Mouse (Mus musculus): ENCODE data around the gene Galntl6. TPM values are rescaled to one million over a fixed set of nuclear protein-coding genes. Genes with fewer than 3 reads are reported as not detected.

Gene Galntl6
- polyA plus RNA-seq, 1 experiment from 2014 or later: 0.21 TPM

- no peak overlapping the region for H3K4me3 ChIP-seq
- no peak overlapping the region for H3K9ac ChIP-seq
- no peaks in the 10 kb centered on the region for H3K4me1 ChIP-seq
- no peaks in the 10 kb centered on the region for H3K9me3 ChIP-seq
- H3K27ac ChIP-seq: no peak overlapping the region
- WGBS: 61% methylated on average over 8 of the region's 8 CpGs
- no peak for ATAC-seq (ENCODE audit: borderline replicate concordance, extremely low read depth, low FRiP score, low TSS enrichment)
- no peak overlapping the region for H3K4me2 ChIP-seq
- H3K27me3 ChIP-seq: no peaks in the 10 kb centered on the region
- no peaks in the 10 kb centered on the region for H3K36me3 ChIP-seq
Measured at GRCm38 (mm10) chr8:57741309-57741708, 1171.1 kb downstream of the Galntl6 start.

- Histone ChIP-seq H3K9ac (no peak overlapping the region), H3K4me2 (no peak overlapping the region), H3K9me3 (no peaks in the 10 kb centered on the region), H3K4me3 (no peak overlapping the region), H3K27me3 (no peaks in the 10 kb centered on the region), H3K36me3 (no peaks in the 10 kb centered on the region), H3K4me1 (no peaks in the 10 kb centered on the region), H3K27ac (no peak overlapping the region)
- ATAC-seq (ENCODE audit: borderline replicate concordance, extremely low read depth, low FRiP score, low TSS enrichment): no peak
- 76% methylated on average over 4 of the region's 4 CpGs for WGBS
Measured at GRCm38 (mm10) chr8:57737281-57737680, 1175.2 kb downstream of the Galntl6 start.

- H3K36me3 ChIP-seq: no peaks in the 10 kb centered on the region
- H3K4me1 ChIP-seq: no peaks in the 10 kb centered on the region
- 39% methylated on average over 2 of the region's 2 CpGs for WGBS
- no peak overlapping the region for H3K4me3 ChIP-seq
- no peaks in the 10 kb centered on the region for H3K9me3 ChIP-seq
- ATAC-seq (ENCODE audit: borderline replicate concordance, extremely low read depth, low FRiP score, low TSS enrichment): no peak
- no peak overlapping the region for H3K9ac ChIP-seq
- no peak overlapping the region for H3K4me2 ChIP-seq
- no peak overlapping the region for H3K27ac ChIP-seq
- H3K27me3 ChIP-seq: no peaks in the 10 kb centered on the region
Measured at GRCm38 (mm10) chr8:57732795-57733194, 1179.6 kb downstream of the Galntl6 start.

GRCm38 (mm10) chr8:57731666-57732065 is 1180.8 kb downstream of the Galntl6 start:
- WGBS: 48% methylated on average over 8 of the region's 8 CpGs
- no peak for ATAC-seq (ENCODE audit: borderline replicate concordance, extremely low read depth, low FRiP score, low TSS enrichment)

GRCm38 (mm10) chr8:57728276-57728675 is 1184.2 kb downstream of the Galntl6 start:
- H3K27ac ChIP-seq: no peak overlapping the region
- no peak for ATAC-seq (ENCODE audit: borderline replicate concordance, extremely low read depth, low FRiP score, low TSS enrichment)
- no peaks in the 10 kb centered on the region for H3K9me3 ChIP-seq
- H3K4me1 ChIP-seq: no peaks in the 10 kb centered on the region
- H3K36me3 ChIP-seq: no peaks in the 10 kb centered on the region
- H3K27me3 ChIP-seq: no peaks in the 10 kb centered on the region
- no peak overlapping the region for H3K9ac ChIP-seq
- WGBS: 70% methylated on average over 2 of the region's 2 CpGs
- H3K4me2 ChIP-seq: no peak overlapping the region
- no peak overlapping the region for H3K4me3 ChIP-seq

More at GRCm38 (mm10) chr8:57731666-57732065, 1180.8 kb downstream of the Galntl6 start:
- no peak overlapping the region for H3K27ac ChIP-seq
- no peak overlapping the region for H3K9ac ChIP-seq
- no peak overlapping the region for H3K4me2 ChIP-seq
- no peaks in the 10 kb centered on the region for H3K9me3 ChIP-seq
- H3K4me3 ChIP-seq: no peak overlapping the region
- no peaks in the 10 kb centered on the region for H3K4me1 ChIP-seq
- no peaks in the 10 kb centered on the region for H3K27me3 ChIP-seq
- H3K36me3 ChIP-seq: no peaks in the 10 kb centered on the region

- no peak for ATAC-seq (ENCODE audit: borderline replicate concordance, extremely low read depth, low FRiP score, low TSS enrichment)
- 86% methylated on average over 13 of the region's 13 CpGs for WGBS
- H3K9ac ChIP-seq: no peak overlapping the region
Measured at GRCm38 (mm10) chr8:57724843-57725627, 1187.4 kb downstream of the Galntl6 start.

More at GRCm38 (mm10) chr8:57724843-57725627, 1187.4 kb downstream of the Galntl6 start:
- Histone ChIP-seq H3K36me3 (no peaks in the 10 kb centered on the region), H3K27me3 (no peaks in the 10 kb centered on the region), H3K27ac (no peak overlapping the region), H3K4me3 (no peak overlapping the region), H3K4me1 (no peaks in the 10 kb centered on the region), H3K9me3 (no peaks in the 10 kb centered on the region), H3K4me2 (no peak overlapping the region)

Other genes starting within 250 kb of the Galntl6 start
- gene BC030500, start 885 bp downstream of the Galntl6 start, polyA plus RNA-seq (2015; fragmentation: Nextera tagmentation; extraction: Ambion mirVana): 0.48 and 0.52 TPM in 2 replicates